Mouse (Mus musculus) cerebellum, postnatal 25 days (tissue): ENCODE measurements around the gene Rnf157.

Experiments
- DNase-seq, 2 experiments: peaks; one replicate each; pipeline ENCODE4 v3.0.0; 2021; ENCODE audit warnings: mixed read lengths in 2 of 2

The Rnf157 gene

DNA sequence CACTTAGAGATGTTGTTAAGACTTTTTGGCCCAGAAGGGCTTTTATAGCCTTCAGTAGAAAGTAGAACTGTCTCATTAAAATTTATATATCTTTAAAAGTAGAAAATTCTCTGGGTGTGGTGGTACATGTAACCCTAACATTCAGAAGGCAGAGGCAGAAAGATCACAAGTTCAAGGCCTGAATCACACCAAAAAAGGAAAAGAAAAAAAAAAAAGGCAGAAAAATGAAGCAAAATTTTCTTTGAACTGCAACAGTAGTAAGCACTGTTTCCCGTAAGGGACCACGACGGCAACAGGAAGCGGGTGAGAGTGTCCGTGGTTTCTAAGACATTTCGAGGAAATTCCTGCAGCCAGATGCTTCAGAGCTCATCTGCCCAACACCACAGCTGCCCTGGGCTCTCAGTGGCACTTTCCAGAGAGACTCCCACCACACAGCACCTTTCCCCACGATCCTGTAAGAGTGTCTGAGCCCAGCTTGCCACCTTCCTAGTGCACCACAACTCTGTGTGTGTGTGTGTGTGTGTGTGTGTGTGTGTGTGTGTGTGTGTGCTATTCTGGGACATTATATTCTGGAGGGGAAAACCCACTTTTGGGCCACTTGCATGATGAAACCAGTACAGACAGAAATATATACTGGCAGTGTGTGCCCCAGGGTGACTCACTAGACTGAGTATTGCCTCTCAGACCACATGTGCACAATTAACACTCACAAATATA is 35.7 kb downstream of the Rnf157 start:
- DNase-seq: no peak

- DNase-seq: no peak
These were observed 40.9 kb downstream of the Rnf157 start for GRCm38 (mm10) chr11:116371894-116372450.

DNA sequence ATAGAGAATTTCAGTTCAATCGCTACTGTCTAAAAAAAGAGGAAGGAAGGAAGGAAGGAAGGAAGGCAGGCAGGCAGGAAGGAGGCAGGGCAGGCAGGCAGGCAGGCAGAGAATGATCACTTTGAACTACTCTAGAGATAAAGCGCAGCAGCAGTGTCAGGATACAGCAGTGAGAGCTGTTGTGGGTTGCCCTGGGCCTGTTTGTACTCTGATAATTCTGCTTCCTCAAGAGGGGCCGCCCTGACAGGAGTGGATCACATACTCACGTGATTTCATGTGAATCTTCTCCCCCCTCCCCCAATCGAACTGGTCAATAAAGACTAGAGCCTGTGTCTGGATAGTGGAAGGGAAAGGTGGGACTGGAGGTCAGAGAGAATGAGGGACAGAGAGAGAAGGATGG is 43.2 kb downstream of the Rnf157 start:
- DNase-seq: no peak

GRCm38 (mm10) chr11:116369051-116369450 is 43.8 kb downstream of the Rnf157 start:
- DNase-seq: no peak

- peak; percentile 87 to 93 for DNase-seq
These were observed 44.7 kb downstream of the Rnf157 start for GRCm38 (mm10) chr11:116368116-116368515.

DNA sequence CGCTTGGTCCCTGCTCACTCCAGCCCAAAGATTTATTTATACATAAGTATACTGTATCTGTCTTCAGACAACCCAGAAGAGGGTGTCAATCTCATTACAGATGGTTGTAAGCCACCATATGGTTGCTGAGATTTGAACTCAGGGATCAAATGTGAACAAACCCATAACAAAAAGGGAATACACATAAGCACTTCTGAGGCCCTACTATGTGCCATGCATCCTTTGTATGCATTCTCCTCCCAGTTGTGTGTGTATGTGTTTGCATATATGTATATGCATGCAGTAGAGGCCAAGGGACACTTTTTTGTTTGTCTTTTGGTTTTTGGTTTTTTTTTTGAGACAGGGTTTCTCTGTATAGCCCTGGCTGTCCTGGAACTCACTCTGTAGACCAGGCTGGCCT is 46.2 kb downstream of the Rnf157 start:
- DNase-seq: no peak

DNA sequence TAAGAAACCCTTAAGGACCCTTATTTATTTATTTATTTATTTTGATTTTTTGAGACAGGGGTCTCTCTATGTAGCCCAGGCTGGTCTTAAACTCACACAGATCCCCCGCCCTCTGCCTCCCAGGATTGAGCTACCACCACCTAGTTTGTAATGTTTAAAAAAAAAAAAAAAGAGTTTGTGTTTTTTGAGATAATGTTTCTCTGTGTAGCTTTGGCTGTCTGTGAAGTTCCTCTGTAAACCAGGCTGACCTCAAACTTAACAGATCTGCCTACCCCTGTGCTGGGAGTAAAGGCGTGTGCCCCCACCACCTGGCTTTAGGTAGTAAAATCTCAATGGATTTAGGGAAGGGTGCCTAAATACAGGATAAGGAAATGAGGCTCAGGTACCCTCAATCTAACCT is 46.7 kb downstream of the Rnf157 start:
- no peak for DNase-seq

GRCm38 (mm10) chr11:116365432-116365831 is 47.4 kb downstream of the Rnf157 start:
- no peak for DNase-seq

- DNase-seq: no peak
These were observed 50.8 kb downstream of the Rnf157 start for GRCm38 (mm10) chr11:116362015-116362414.

DNA sequence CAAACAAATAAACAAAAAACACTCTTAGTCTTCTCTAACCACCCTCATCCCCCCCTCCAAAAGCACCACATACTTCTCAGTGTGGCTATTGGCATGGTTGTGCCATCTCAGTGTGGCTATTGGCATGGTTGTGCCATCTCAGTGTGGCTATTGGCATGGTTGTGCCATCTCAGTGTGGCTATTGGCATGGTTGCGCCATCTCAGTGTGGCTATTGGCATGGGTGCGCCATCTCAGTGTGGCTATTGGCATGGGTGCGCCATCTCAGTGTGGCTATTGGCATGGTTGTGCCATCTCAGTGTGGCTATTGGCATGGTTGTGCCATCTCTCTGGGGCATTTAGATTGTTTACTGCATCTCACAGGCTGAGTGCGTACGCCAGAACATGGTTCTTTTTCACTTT is 51.9 kb downstream of the Rnf157 start:
- peak in 1 of 2 experiments; percentile 35 for DNase-seq

DNA sequence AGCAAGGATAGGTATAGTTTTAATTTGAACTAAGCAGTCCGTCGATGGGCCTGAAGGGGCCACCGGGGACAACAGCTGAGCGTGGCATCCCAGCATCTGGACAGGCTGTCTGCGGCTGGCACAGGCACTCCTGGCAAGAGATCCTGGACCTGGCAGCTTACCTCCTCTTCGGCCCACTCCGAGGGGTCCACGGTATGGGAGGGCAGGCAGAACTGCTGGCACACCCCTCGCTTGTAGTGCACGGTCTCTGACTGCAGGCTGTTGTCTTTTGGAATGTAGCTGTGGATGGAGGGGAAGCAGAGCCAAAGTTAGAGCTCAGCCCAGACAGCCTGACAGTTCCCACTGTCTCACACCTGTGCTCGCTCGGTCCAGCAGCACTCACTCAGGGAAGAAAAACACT is 53.2 kb downstream of the Rnf157 start:
- no peak for DNase-seq

DNA sequence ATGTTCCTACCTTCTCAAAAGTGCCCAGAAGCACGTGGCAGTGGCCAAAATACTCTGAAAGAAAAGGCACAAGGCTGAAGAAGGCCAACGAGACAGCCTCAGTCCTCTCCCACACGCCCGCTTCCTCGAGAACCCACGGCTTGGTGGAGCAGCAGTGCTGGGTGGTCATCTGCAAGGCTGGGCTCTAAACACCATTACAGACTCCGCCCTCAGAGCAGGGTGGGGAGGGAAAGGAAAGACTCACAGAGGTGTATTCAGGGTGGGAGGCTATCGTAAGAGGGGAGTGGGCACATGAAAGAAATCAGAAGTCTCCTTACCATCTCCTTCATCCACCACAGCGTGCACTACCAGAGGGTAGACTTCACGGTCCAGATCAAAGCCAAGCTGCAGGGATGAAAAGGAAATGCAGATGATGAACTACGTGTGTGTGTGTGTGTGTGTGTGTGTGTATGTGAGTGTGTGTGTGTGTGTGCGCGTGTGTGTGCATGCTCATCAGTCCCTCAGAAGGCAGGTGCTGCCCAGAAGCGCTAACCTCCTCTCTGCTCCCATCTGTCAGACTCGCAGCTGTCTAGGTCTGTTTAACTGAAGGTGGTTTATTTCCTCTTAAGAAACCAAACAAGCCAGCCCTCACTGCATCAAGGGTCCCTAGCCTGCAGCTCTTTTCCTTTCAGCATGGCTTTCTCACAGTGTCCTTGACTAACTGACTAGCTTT is 53.8 kb downstream of the Rnf157 start:
- DNase-seq: no peak

DNA sequence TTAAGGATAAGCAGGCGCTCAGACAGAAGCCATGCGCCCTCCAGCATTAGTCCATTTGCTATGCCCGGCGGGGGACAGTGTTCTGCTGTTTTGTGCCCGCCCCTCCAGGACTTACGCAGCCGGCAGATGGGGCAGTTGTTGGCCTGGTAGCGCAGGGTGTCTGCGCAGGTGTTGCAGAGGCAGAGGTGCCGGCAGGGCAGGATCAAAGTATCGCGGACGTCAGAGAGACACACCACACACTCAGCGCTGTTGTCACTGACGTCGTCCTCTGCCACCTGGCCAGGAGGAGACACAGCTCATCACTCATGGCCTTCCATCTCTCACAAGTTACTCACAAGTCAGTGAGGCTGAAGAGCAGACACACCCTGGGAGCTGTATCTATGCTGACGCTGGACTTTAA is 58.3 kb downstream of the Rnf157 start:
- no peak for DNase-seq

DNA sequence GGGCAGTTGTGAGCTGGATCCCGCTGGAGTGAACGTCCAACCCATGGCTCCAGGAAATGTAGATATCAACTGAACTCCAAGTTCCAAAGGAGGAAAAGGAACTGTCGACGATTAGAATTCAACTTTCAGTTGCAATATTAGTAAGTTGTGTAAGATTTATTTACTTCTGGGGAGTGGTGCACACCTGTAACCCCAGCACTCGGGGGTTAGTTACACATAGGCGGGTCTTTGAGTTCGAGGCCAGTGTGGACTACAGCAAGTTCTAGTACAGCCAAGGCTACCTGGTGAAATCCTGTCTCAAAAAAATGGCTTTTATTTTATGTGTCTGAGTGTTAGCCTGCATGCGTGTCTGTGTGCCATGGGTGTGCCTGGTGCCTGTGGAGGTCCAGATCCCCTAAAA is 59.3 kb downstream of the Rnf157 start:
- DNase-seq: no peak

GRCm38 (mm10) chr11:116351294-116351693 is 61.5 kb downstream of the Rnf157 start:
- no peak for DNase-seq

- DNase-seq: no peak
These were observed 64.9 kb downstream of the Rnf157 start for GRCm38 (mm10) chr11:116347955-116348354.

GRCm38 (mm10) chr11:116347012-116347411 is 65.8 kb downstream of the Rnf157 start:
- DNase-seq: no peak

- peak in 1 of 2 experiments; percentile 28 for DNase-seq
These were observed 70.6 kb downstream of the Rnf157 start for GRCm38 (mm10) chr11:116342069-116342791.

DNA sequence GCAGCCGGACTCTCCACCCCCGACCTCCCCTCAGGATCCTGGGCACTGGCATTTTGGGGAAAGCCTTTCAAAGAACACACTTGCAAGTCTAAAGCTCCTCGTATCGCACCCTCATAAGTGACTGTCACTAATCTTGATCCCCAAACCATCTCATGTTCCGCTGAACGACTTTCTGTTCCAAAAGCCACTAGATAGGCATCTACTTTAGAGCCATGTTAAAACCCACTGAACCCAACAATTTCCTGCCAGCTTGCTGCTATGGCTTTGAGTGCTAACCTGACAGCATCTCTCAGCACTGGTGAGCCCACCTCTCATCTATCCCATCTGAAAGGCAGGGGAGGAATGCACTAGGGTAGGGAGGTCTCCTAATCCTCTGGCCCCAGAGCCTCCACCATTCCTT is 75.3 kb downstream of the Rnf157 start:
- no peak for DNase-seq

DNA sequence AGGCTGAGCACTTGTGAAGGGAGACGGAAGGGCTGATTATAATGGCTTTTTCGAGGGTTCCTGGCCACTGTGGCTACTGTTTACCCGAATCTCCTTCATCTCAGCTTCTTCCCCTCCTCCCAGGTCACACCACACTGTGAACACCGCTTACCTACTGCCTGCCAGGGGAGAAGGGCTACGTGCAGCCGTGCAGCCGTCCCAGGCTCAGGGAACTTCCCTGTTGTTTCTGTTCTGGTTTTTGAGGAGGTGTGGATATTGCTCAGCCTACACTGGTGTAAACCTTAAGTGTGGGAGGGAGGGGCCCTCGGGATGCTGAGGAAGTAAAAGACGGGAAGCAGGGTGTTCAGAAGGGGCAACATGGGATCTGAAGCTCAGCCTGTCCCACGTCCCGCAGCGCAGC is 75.8 kb downstream of the Rnf157 start:
- DNase-seq: no peak

DNA sequence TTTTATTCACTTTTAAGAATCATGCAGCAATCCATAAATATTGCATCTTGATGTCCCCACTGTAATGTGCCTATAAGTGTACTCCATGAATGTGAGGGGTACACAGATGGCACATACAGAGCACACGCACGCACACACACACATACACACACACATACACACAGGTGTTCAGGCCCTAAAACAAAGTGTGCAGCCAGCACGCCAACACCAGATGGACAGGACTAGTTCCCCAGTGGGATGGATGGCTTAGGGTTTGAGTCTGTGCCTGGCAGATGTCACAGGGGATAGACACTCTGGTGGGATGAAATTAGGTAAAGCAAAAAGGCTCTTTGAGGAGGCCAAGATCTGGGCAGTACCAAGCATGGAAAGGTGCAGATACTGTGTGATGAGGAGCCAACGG is 76.4 kb downstream of the Rnf157 start:
- DNase-seq: no peak

GRCm38 (mm10) chr11:116335244-116336036 is 77.4 kb downstream of the Rnf157 start, which contains the start of gene Foxj1:
Gene Foxj1, minus strand, starts transcription at chr11:116335399.
- peak; percentile 89 to 93 for DNase-seq

- no peak for DNase-seq
These were observed 78.4 kb downstream of the Rnf157 start for GRCm38 (mm10) chr11:116334417-116334782.
